Mouse (Mus musculus): ENCODE results near the gene Rab3il1. TPM values are rescaled to one million over a fixed set of nuclear protein-coding genes. Genes with fewer than 3 reads are reported as not detected.

Rab3il1 gene
- polyA plus RNA-seq, 1 experiment from 2014 or later = 30.6 TPM

DNA sequence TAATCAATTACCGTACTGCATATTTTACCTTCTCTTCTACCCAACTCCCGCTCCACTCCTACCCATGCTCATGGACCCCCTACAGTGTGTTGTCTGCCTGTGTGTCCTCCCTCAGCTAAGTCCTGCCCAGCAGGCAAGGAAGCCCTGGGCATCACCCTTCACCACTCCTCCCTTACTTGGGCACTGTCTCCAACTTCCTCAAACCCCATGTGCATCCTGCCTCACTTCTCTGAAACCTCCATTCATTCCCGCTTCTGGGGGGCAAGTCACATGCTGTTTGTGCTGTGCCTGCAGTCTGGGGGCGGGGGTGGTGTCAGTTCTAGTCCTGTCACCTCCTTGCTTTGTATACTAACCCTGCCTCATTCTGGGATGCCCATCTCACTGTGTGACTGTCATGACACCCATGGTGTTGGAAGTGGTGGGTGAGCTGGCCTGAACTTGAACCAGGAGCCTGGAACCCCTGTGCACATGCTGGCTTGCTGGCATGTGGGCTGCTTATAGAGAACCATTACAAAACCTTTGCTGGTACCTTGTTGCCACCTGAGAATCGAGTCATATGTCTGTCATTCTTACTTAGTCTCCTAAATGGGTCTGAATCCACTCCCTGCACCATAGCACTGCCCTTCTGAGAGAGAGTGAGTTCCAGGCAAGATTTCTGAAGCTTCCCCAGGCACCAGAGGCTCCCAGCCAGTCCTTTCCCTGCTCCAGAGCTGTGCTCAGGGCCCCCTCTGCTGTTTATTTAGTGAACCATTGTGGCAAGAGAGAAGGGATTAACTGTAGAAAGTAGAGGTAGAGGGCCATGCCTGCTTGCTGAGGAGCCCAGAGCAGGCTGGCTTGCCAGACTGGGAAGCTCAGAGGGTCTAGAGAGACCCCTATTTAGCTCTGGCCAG lies 21.2 kb downstream of the Rab3il1 start:
- H3K9ac ChIP-seq (ENCODE audit: low read depth, low read length) = no peak overlapping the region
- ATAC-seq (replicated peaks; ENCODE audit: low FRiP score, low read depth) (no peak), DNase-seq (ENCODE audit: low spot score) (peak; percentile 82)
- peaks cover 27% of the 10 kb centered on the region for H3K4me1 ChIP-seq (replicated peaks; ENCODE audit: insufficient read depth, low read length)
- no peak overlapping the region for H3K4me2 ChIP-seq (ENCODE audit: low read length)
- no peak overlapping the region for H3K4me3 ChIP-seq (replicated peaks; ENCODE audit: low read depth, low read length)
- peak; percentile 80 for TF ChIP-seq CTCF (IDR thresholded peaks at IDR 0.05; ENCODE audit: low read depth)
- peak overlapping the region; percentile 80 for H3K27ac ChIP-seq
- no peaks in the 10 kb centered on the region for H3K27me3 ChIP-seq (ENCODE audit: insufficient read depth, low read length)
- no peaks in the 10 kb centered on the region for H3K9me3 ChIP-seq (replicated peaks; ENCODE audit: low read length)
- 64% methylated on average over 5 of the region's 5 CpGs for WGBS
- 0 out of 2 replicates have a peak, but pooled peaks cover 4% of the 10 kb centered on the region for H3K36me3 ChIP-seq (ENCODE audit: insufficient read depth, low read length)

DNA sequence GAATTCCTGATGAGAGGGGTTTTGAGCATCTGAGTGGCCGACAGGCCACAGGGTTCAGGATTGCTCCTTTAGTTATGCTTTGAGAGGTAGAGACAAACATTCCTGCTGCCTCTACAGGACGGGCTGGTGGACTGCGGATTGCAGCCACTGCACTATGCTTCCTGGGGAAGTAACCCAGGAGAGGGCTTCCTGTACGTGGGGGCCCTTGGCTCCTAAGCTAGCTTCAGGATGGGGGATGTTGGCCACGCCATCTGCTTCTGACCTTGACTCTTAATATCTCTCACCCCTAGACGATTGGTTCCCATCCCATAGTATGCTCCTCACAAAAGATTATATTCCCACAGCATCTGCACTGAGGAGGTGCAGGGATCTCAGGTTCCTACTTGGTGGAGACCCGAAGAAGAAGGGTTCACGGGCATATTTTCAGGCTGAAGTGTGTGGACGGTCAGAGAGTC lies 21.9 kb downstream of the Rab3il1 start:
- Histone ChIP-seq H3K4me3 (replicated peaks; ENCODE audit: low read depth, low read length) (no peak overlapping the region), H3K9ac (ENCODE audit: low read depth, low read length) (no peak overlapping the region), H3K27ac (peak overlapping the region; percentile 80), H3K9me3 (replicated peaks; ENCODE audit: low read length) (no peaks in the 10 kb centered on the region), H3K27me3 (ENCODE audit: insufficient read depth, low read length) (no peaks in the 10 kb centered on the region), H3K4me1 (replicated peaks; ENCODE audit: insufficient read depth, low read length) (peaks cover 26% of the 10 kb centered on the region), H3K4me2 (ENCODE audit: low read length) (no peak overlapping the region), H3K36me3 (ENCODE audit: insufficient read depth, low read length) (0 out of 2 replicates have a peak, but pooled peaks cover 10% of the 10 kb centered on the region)
- WGBS = 58% methylated on average over 9 of the region's 9 CpGs
- no peak for TF ChIP-seq CTCF (IDR thresholded peaks at IDR 0.05; ENCODE audit: low read depth)
- peak; percentile 34 for DNase-seq (ENCODE audit: low spot score)
- ATAC-seq (replicated peaks; ENCODE audit: low FRiP score, low read depth) = no peak

DNA sequence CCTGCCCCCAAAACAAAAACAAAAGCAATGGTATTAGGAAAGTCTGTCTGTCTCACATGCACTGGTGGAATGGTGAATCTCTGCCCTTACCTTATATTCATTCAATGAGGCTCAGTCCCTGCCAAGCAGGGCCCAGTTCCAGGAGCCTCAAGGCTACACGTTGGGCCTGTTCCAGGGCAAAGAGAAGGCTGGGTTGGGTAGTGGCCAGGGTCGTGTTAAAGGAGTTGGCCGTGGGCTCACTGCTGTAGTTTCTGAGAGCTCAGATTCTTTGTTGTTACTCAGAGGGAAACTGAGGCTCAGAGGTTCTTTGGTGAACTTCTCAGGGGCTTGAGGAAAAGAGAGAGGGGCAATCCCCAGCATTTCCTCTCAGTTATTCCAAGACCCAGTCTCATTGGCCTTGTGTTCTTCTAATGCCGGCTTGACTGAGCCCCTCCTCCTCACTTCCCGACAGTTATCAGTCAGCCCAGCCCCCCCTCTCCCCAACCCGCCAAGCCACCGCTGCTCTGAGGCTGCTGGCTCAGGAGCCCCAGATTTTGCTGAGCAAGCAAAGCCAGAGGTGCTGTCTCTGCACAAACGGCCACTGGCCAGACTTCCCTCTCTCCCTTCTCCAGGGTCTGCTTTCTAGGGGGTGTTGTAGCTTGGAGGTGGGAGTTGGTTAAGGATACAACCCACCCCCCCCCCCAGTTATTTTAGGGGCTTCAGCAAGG lies 23.9 kb downstream of the Rab3il1 start:
- H3K4me2 ChIP-seq (ENCODE audit: low read length) = no peak overlapping the region
- H3K27ac ChIP-seq = peak overlapping the region; percentile 72
- TF ChIP-seq CTCF (IDR thresholded peaks at IDR 0.05; ENCODE audit: low read depth) = no peak
- ATAC-seq (replicated peaks; ENCODE audit: low FRiP score, low read depth) (no peak), DNase-seq (ENCODE audit: low spot score) (peak; percentile 57)
- H3K4me3 ChIP-seq (replicated peaks; ENCODE audit: low read depth, low read length) = no peak overlapping the region
- no peaks in the 10 kb centered on the region for H3K9me3 ChIP-seq (replicated peaks; ENCODE audit: low read length)
- 13% methylated on average over 8 of the region's 8 CpGs for WGBS
- peaks cover 20% of the 10 kb centered on the region for H3K4me1 ChIP-seq (replicated peaks; ENCODE audit: insufficient read depth, low read length)
- no peaks in the 10 kb centered on the region for H3K27me3 ChIP-seq (ENCODE audit: insufficient read depth, low read length)
- 0 out of 2 replicates have a peak, but pooled peaks cover 11% of the 10 kb centered on the region for H3K36me3 ChIP-seq (ENCODE audit: insufficient read depth, low read length)
- peak overlapping the region; percentile 18; the same call in 1 of the 2 replicates for H3K9ac ChIP-seq (ENCODE audit: low read depth, low read length)

DNA sequence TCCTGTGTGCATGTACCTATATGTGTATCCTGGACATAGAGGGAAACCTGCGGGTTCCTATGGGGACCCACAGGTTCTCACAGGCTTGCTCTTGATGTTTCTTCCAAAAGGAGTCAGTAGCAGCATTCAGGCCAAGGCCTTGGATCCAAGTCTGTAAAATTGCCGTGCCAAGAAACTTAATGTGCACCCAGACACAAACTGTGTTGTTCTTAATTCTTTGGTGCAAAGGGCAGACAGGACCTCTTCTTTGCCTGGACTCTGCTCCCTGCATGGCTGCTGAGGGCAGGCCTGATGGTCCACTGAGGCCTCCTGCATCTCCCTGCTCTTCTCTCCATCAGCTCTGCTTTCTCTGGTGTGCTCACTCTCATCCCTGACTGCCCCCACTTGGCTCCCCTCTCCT lies 28.3 kb downstream of the Rab3il1 start:
- no peak for ATAC-seq (replicated peaks; ENCODE audit: low FRiP score, low read depth)
- no peak for DNase-seq (ENCODE audit: low spot score)
- Histone ChIP-seq H3K36me3 (ENCODE audit: insufficient read depth, low read length) (0 out of 2 replicates have a peak, but pooled peaks cover 11% of the 10 kb centered on the region), H3K27me3 (ENCODE audit: insufficient read depth, low read length) (no peaks in the 10 kb centered on the region), H3K27ac (no peak overlapping the region), H3K4me2 (ENCODE audit: low read length) (no peak overlapping the region), H3K4me1 (replicated peaks; ENCODE audit: insufficient read depth, low read length) (peaks cover 4% of the 10 kb centered on the region; the same call in 1 of the 2 replicates), H3K9ac (ENCODE audit: low read depth, low read length) (no peak overlapping the region), H3K4me3 (replicated peaks; ENCODE audit: low read depth, low read length) (no peak overlapping the region), H3K9me3 (replicated peaks; ENCODE audit: low read length) (no peaks in the 10 kb centered on the region)
- 90% methylated on average over 2 of the region's 2 CpGs for WGBS
- no peak for TF ChIP-seq CTCF (IDR thresholded peaks at IDR 0.05; ENCODE audit: low read depth)

DNA sequence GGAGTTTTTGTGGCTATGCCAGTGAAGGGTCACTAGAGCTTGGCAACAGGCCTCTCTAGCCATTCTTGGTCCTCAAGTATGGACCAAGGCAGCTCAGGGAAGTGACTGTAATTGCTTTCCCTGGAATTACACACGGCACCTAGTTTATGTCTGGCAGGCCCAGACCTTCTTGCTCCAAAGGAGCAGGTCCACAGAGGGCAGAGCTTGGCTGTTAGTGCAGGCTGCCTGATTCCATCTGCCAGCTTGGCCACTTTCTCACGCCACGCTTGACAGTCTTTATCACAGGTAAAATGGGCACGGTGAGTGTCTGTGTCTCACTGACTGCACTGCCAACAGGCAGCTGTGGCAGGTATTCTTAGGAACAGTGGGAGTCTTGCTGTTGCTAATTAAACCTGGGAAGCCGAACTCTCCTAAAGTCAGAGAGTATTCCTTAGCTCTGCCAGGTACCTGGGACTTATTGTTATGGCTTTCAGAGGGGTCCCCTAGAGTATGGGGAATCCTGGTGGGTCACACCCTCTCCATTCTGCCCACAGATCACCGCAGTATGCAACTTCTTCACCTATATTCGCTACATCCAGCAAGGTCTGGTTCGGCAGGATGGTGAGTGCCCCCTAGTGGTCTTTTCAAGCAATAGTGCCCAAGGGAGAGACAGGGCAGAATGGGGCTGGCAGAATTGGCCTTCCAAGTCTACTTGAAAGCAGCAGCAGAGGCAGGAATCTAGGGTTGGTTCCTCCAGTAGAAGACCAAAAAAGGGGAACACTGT lies 31.9 kb downstream of the Rab3il1 start:
- DNase-seq (ENCODE audit: low spot score) = peak; percentile 88
- TF ChIP-seq CTCF (IDR thresholded peaks at IDR 0.05; ENCODE audit: low read depth) = peak; percentile 91

More for the DNA sequence above, 31.9 kb downstream of the Rab3il1 start:
- 40% methylated on average over 8 of the region's 8 CpGs for WGBS
- no peak overlapping the region for H3K9ac ChIP-seq (ENCODE audit: low read depth, low read length)
- 0 out of 2 replicates have a peak, but pooled peaks cover under 1% of the 10 kb centered on the region for H3K36me3 ChIP-seq (ENCODE audit: insufficient read depth, low read length)
- no peak overlapping the region for H3K4me3 ChIP-seq (replicated peaks; ENCODE audit: low read depth, low read length)
- no peaks in the 10 kb centered on the region for H3K4me1 ChIP-seq (replicated peaks; ENCODE audit: insufficient read depth, low read length)
- no peak overlapping the region for H3K4me2 ChIP-seq (ENCODE audit: low read length)
- H3K9me3 ChIP-seq (replicated peaks; ENCODE audit: low read length) = no peaks in the 10 kb centered on the region
- no peak overlapping the region for H3K27ac ChIP-seq
- 0 out of 2 replicates have a peak, but pooled peaks have one; percentile 3 for ATAC-seq (replicated peaks; ENCODE audit: low FRiP score, low read depth)
- H3K27me3 ChIP-seq (ENCODE audit: insufficient read depth, low read length) = no peaks in the 10 kb centered on the region

All from kidney, postnatal 0 days (tissue).